In genomic region chr4:120067592-120068235, GRCm38 (mm10) we compare ENCODE assay signal across 24 mouse cellular contexts. TPM values are rescaled to one million over a fixed set of nuclear protein-coding genes. Genes with fewer than 3 reads are reported as not detected.
"Had no signal": no experiment of that assay in that cellular context is flagged by ENCODE, and none has a peak within 500 bp of the region (broad histone marks: within the 10 kb centered on the region; RNA-seq: fewer than 3 reads in every experiment).

No protein-coding gene starts in this region.

- H3K27me3 ChIP-seq: kidney, embryonic 15.5 days; limb, embryonic 13.5 days; liver, embryonic 12.5 days had no signal

- H3K4me2 ChIP-seq: kidney, embryonic 15.5 days; limb, embryonic 13.5 days; liver, embryonic 12.5 days; lung, embryonic 14.5 days had no signal

- ATAC-seq: liver, embryonic 12.5 days had no signal

- H3K9me3 ChIP-seq: kidney, embryonic 15.5 days; limb, embryonic 13.5 days; liver, embryonic 12.5 days had no signal

- H3K27ac ChIP-seq: kidney, embryonic 15.5 days; limb, embryonic 13.5 days; liver, embryonic 12.5 days had no signal

- H3K4me3 ChIP-seq: kidney, embryonic 15.5 days; limb, embryonic 13.5 days; liver, embryonic 12.5 days; myocyte had no signal

- DNase-seq: kidney, adult 2 months; lung, embryonic 14.5 days; lung, postnatal 10 days; midbrain, embryonic 14.5 days; retina, postnatal 1 day; right cerebral cortex, postnatal 4 days; spleen, adult 18-20 months; thymus, adult 18-20 months; thymus, postnatal 25 days had no signal

- H3K9ac ChIP-seq: kidney, embryonic 15.5 days; limb, embryonic 13.5 days; liver, embryonic 12.5 days; lung, embryonic 14.5 days had no signal

- H3K36me3 ChIP-seq: kidney, embryonic 15.5 days; limb, embryonic 13.5 days; liver, embryonic 12.5 days had no signal

- H3K4me1 ChIP-seq: limb, embryonic 13.5 days; liver, embryonic 12.5 days had no signal

RNA-seq across cellular contexts. Expression of gene AL607142.1, which starts 2.9 kb away (rescaled TPM):
- total RNA-seq: layer of hippocampus, adult 8-10 months; layer of hippocampus, postnatal 14 days; left cerebral cortex, adult 18-20 months; left cerebral cortex, postnatal 10 days; left cerebral cortex, postnatal 4 days; megakaryocyte-erythroid progenitor cell, adult 5-6 weeks had no signal
- polyA plus RNA-seq: kidney, adult 2 months; kidney, embryonic 15.5 days; large intestine, adult 2 months; limb, embryonic 13.5 days; liver, embryonic 12.5 days; liver, embryonic 16.5 days; lung, embryonic 14.5 days; midbrain, embryonic 14.5 days; myocyte; neural tube, embryonic 11.5 days; stomach, embryonic 14.5 days; urinary bladder, adult 2 months had no signal
